Mouse (Mus musculus) cerebellum, postnatal 14 days (tissue): ENCODE results near the gene Ctnnbip1.
"Not testable (repeated sequence)": the region's sequence is repeated elsewhere in the genome, so short reads cannot be mapped to it uniquely, and the experiment has no call there.

Source experiments
- DNase-seq, 2 experiments: peaks; one replicate each; pipeline ENCODE4 v3.0.0; 2021; ENCODE audit warnings: mixed read lengths in 2 of 2

Gene Ctnnbip1

DNA sequence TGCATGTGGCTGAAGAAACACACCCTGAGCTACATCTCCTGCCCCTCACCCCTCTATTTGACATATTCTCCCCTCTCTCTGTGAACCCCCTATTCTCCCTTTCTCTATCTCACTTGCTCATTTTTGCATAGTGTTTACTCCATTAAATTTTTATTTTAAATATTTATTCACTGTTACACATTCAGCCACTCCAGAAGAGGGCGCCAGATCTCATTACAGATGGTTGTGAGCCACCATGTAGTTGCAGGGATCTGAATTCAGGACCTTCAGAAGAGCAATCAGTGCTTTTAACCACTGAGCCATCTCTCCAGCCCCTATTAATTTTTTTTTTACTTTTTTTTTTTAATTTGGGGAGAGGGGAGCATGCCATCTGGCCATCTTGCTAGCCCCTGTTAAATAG, 72.2 kb downstream of the Ctnnbip1 start:
- DNase-seq: no peak

DNA sequence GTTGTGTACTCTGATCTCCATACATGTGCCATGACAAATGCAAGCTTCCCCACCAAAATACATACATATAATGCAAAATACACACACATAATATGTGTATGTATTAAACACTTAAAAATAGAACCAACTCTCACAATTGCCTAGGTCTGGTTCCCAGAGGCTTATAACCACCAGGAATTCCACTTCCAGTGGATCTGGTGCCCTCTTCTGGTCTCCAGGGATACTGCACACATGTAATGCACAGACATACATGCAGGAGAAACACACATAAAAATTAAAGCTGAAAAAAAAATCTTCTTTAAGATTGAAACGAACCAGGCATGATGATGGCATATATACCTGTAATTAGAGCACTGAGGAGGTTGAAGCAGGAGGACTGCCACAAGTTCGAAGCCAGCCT, 73.5 kb downstream of the Ctnnbip1 start:
- DNase-seq: peak; percentile 50 to 71

DNA sequence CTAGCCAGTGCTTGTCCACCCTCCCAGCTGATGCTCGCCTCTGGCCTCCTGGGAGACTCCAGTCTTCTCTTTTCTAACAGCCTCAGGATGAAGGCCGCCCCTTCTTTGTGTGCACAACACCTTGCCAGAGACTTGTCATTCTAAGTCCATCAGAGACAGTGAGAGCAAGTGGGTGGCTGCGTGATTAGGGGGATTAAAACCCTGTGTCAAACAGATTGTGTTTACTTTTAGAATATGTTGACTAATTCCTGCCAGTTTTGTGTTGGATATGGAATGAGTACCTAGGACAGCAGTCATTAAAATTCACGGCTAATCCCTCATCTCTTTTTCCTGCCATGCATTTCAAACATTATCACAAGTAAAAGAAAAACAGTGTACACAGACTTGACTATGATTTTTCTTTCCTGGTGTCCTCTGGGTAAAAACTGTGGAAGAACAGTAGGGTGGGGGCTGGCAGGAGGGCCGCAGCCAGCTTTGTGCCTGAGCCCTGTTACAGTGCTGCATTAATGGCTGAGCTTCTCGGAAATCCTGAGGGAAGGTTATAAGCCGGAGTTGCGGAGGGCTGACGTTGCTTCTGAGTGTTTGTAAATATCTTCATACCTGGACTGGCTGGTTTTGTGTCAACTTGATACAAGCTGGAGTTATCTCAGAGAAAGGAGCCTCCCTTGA, 77.0 kb downstream of the Ctnnbip1 start:
- no peak for DNase-seq

DNA sequence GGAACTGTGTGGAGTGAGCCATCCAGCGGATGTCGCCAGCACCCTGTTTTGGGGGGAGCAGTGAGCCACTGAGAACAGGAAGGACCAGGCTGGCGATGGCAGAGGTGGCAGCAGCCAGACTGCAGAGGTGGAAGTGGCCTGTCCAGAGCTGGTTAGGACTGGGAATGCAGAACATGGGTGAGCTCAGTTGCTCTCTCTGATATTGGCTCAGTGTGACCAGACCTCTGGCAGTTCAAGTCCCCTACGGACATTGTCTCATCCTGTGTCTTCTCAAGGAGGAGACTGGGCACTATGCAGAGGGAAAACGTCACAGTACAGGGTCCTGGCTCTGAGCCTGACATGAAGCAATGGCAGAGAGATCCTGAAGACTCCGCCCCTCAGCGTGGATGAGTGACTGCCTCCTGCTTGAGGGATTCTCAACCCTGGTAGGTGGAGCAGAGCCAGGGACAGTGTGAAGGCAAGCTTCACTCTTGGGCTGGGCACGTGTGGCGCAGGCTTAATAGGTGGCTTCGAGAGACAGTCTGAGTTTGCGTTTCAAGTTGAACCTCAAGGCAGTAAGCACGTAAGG, 79.7 kb downstream of the Ctnnbip1 start:
- DNase-seq: peak; percentile 51 to 69

DNA sequence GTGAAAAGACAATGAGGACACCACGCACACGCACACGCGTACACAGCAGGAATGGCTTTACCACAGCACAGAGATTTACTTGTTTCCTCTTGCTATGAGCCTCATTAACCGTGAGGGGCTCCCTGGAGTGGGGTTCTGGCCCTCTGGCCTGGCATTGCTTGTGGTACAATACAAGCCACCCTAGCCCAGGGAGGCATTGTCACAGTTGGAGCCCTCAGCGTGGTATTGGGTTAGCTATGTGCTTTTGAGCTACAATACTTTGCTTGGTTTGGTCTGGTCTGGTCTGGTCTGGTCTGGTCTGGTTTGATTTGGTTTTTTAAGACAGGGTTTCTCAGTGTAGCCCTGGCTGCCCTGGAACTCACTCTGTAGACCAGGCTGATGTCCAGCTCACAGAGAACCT, 81.5 kb downstream of the Ctnnbip1 start:
- no peak for DNase-seq

DNA sequence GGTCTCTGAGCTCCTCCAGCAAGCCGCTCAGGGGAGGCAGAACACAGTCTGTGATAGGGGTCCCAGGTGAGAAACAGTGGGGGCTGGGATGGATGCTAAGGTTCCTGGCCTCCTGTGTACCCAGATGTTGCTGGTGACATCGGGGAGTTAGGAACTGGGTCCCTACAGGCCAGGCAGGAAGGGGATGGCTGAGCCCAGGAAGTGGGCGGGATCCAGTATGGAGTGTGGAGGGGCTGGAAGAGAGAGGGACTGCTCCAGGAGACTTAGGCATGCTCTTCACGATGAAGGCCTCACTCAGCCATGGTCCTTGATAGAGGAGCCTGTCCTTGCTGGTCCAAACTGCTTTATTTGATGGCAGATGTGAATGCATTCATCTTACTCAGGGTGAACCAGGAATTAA, 82.1 kb downstream of the Ctnnbip1 start:
- DNase-seq: no peak

DNA sequence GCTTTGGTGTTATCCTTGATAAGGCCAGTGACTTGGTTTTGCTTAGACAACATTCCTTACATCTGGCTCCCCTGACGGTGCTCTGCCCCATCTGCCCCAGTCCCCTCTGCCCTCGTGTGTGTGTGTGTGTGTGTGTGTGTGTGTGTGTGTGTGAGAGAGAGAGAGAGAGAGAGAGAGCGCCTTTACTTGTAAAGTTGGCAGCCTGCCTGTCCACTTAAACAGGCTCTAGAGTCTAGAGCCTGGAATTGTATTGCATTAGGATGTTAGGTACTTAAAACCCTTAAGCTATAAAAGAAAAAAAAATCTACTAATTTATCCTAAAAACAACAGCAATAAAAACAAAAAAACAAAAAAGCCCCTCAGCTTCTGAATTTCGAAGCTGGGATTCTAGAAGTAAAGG, 83.4 kb downstream of the Ctnnbip1 start:
- no peak for DNase-seq

DNA sequence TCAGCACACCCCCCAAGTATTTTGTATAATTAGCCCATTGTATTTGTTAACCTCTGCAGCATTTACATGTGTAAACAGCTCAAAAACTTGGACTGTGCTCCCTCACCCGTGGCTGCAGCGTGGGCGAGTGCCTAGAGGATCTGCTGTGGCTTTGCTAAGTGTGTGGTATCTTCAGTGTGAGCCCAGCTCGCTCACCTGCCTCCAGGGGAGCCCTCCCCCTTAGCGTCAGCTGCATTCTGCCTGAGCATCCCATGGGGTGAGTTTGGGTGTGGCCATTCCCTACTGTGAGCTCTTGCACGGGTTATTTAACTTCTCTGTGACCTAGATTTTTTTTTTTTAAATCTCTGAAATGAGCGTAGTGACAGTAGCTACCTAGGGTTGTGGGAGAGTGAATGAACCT, 84.2 kb downstream of the Ctnnbip1 start:
- no peak for DNase-seq

DNA sequence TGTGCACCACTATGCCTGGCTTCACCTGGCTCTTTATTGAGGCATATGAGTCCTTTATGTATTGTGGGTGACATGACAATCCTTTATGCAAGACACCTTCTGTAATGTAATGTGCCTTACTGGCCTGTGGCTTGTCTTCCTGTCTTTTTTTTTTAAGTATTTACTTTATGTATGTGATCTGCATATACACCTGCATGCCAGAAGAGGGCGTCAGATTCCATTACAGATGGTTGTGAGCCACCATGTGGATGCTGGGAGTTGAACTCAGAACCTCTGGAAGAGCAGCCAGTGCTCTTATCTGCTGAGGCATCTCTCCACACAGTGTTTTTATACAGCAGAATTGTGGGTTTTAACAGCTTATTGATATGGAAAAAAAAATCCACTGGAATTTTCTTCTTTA, 85.8 kb downstream of the Ctnnbip1 start:
- no peak for DNase-seq

DNA sequence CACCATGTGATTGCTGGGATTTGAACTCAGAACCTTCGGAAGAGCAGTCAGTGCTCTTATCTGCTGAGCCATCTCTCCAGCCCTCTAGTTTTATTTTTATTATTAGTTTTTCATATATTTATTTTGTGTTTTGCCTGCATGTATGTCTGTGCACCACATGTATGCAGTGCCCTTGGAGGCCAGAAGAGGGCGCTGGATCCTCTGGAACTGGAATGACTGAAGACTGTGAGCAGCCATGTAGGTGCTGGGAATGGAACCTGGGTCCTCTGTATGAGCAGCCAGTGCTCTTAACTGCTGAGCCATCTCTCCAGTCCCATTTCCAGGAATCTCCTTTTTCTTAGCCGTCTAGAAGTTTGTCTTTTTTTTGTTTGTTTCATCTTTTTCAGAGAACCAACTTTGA, 86.5 kb downstream of the Ctnnbip1 start:
- peak in 1 of 2 experiments; percentile 40 for DNase-seq

DNA sequence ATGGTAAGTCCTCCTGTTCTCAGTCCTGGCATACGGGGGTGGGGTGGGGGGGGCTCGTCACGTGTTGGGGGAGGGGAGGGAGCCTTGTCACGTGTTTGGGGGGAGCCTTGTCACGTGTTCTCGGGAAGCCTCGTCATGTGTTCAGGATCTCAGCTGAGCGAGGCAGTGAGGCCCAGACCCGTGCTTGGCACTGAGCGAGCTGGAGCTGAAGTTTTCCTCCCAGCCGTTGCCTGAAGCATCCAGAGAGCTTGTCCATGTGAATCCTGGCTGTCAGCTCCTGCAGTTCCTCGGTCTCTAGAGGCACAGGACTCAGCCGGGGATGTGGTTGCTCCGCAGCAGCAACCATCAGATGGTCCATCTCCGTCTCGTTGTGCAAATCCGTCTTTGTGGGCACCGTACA, 88.0 kb downstream of the Ctnnbip1 start:
- peak in 1 of 2 experiments; percentile 61 for DNase-seq

DNA sequence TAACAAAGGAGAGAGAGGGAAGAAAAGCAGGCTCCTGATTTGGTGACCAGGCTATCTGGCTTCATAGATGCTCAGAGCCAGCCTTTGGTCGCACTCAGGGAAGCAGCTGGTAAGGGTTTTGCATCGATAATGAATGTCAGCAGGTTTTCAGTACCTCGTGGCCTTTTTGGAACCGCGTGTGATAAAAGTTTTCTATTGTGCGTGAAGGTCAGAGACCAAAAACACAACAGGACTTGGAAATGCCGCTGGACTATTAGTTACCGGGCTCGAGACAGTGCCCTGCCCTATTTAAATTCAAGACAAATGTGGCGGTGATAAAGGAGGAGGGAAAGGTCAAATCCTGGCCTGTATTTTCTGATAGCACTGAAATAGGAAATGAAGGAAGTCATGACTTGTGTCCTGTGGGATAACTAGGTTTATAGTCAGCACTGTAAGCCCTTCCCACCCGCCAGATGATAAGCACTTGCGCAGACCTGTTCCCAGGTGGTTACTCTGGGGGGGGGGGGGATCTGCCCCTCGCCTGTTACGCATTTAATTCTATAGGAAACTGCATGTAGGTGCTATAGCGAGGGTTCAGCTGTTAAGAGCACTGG, 88.8 kb downstream of the Ctnnbip1 start:
- no peak for DNase-seq

DNA sequence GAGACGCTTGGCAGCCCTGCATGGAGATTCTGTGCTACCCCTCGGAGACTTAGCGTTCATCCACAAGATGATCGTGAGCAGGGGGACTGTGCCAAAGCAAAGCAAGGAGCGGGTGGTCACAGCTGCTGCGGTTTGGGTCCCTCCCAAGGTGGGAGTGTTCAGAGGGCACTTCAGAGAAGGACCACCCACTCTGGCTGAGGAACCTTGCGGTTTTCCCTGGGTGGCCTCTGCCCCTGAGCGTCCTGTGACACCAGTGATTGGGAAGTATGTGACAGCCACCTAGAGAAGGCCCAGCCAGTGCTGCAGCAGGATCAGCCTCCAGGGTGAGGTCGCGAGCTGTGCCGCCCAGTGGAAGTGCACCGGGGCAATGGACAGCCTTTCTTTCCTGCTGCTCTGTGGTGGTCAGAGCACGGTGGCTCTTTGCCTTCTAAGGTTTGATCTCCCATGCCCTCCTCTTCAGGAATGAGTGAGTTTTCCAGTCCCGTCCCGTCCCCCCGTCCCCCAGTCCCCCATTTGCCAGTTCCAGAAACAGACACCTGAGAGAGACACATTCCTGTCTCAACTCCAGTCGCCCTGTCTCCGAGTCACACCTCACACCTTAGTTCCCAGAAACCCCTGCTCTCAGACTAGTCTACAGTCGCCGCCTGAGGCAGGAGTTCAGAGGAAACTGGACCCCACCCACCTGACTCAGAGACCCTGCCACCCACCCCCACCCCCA, 89.7 kb downstream of the Ctnnbip1 start:
- peak in 1 of 2 experiments; percentile 57 for DNase-seq

DNA sequence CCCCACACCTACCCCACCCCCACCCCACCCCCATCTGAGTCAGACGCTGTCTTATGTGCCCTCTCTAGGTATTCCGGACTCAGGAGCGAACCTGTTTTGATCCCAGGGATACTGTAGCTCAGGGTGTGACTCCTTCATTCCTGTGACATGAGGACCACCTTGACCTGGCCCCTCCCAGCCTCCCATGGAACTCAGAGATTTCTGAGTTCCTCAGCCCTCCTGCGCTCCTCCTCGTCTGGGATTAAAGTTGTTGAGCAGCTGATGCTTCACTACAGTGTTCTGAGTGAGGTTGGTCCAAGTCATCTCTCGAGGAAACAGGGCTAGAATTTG, 90.2 kb downstream of the Ctnnbip1 start:
- DNase-seq: no peak

DNA sequence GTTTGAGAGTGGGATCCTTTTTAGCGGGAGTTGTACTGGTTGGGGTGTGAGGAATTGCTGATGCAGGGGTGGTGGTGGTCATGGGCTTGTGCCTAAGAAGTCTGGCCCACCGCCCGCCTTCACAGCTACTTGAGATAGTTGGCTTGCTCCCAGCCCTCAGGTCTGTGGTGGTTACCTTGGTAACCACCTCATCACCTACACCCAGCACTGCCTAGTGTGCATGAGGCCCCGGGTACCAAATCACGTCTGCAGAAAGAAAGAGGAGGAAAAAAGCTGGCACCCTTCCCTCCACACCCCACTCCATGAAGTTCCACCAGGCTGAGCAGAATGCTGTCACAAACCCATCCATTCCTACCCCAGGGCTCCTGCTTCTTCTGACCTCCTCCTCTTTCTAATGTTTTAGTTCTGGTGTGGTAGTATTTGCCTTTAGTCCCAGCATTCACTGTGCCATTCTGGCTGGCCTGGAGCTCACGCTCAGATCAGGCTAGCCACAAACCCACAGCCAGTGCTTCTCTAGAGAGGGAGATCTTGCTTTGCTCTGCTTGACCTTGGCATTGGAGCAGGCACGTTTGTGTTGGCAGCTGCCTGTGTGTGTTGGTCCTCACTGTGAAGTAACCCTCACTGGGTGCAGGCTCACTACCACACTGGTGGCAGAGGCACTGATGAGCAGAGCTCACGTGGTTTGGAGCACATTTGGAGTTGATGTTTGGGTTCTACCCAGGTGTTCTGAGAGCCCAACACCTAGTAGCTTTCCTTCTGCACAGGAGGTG, 91.4 kb downstream of the Ctnnbip1 start:
- DNase-seq: peak in 1 of 2 experiments; percentile 47

DNA sequence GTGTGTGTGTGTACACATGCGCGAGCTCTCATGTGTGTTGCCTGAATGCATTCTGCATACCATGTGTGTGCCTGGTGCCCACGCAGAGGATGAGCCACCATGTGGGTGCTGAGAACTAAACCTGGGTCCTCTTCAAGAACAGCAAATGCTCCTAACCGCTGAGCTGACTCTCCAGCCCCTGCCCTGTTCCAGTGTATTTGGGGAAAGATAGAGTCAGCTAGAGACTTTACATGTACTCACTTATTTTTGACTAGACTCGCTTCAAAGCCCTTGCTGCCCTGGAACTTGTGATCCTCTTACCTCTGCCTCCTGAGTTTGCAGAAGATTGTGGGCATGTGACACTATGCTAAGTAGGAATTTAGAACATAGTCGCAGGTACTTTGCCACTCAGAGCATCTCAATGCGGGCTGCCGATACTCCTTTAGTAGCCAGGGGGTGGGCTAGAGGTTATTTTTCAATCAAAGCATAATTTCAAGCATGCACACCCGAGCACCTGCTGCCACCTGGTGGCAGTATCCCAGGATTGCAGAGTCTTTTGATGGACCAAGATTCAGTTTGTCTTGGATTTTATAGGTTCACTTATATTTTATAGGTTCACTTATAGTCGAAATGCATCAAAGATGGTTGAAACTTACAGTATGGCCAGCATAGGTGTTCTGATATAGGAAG, 93.5 kb downstream of the Ctnnbip1 start:
- peak; percentile 79 to 82 for DNase-seq

DNA sequence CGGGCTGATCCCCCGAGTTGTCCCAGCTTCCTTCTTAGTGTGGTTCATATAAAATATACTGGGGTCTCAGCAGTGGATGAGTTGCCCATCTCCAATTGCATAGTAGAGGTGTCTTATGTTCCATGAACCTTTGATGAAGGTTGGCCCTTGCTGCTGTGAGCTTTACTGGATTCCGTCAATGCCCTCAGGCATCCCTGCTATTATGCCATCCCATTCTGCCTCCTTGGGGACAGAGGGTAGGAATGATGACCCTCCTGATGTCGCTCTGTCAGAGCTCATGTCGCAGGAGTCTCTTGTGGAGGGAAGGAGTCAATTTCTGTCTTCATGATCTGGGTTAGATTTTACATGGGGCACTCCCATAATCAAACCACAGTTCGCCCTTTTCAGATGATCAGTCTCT, 95.5 kb downstream of the Ctnnbip1 start:
- not testable (repeated sequence) for DNase-seq

DNA sequence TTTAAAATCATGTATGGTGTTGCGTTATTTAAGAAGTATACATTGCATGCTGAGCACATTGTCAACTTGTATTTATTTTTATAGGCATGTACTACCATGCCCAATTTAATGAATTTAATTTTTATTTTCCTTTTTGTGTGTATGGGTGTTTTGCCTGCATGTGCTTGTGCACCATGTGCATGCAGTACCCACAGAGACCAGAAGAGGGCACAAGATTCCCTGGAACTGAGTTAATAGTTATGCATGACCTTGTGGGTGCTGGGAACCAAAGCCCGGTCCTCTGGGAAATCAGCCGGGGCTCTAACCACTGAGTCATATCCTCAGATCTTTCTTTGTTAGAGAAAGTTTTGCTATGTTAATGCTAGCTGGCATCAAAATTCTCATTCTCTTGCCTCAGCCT, 96.8 kb downstream of the Ctnnbip1 start:
- DNase-seq: peak in 1 of 2 experiments; percentile 51
